Mouse (Mus musculus) myocyte (in vitro differentiated cells): ENCODE results near the gene Vmn1r13.

Source experiments
- POLR2A ChIP-seq: IDR thresholded peaks from one replicate; pipeline ENCODE4 v1.6.1; 2011; ENCODE audit warnings: low read depth, mild to moderate bottlenecking, control low read depth, moderate library complexity; ENCODE audit not compliant: insufficient read length
- POLR2AphosphoS2 ChIP-seq: IDR thresholded peaks from one replicate; pipeline ENCODE4 v1.6.1; 2011; ENCODE audit warnings: low read depth, control low read depth; ENCODE audit not compliant: insufficient read length
- REST ChIP-seq: IDR thresholded peaks from one replicate; pipeline ENCODE4 v1.6.1; 2011; ENCODE audit warnings: mild to moderate bottlenecking, control low read depth, moderate library complexity; ENCODE audit not compliant: insufficient read depth, insufficient read length
- SRF ChIP-seq: IDR thresholded peaks from one replicate; pipeline ENCODE4 v1.6.1; 2011; ENCODE audit warnings: low read depth; ENCODE audit not compliant: control insufficient read depth, insufficient read length
- USF1 ChIP-seq: IDR thresholded peaks from one replicate; pipeline ENCODE4 v1.6.1; 2011; ENCODE audit warnings: low read depth, mild to moderate bottlenecking, control low read depth, moderate library complexity

- TF ChIP-seq POLR2A (no peak), POLR2AphosphoS2 (no peak), USF1 (no peak), SRF (no peak), REST (no peak)
Measured at GRCm38 (mm10) chr6:57257652-57258051, 54.6 kb downstream of the Vmn1r13 start, which contains the start of gene Vmn1r15.
